Mouse (Mus musculus) thymus, adult 2 months (tissue): ENCODE results near the gene Phf2.

Experiments used
- CTCF ChIP-seq: fragments of 200-500 bp; IDR thresholded peaks from 2 replicates; pipeline ENCODE4 v1.5.1; 2012; ENCODE audit warnings: mild to moderate bottlenecking, control low read depth, low read length, moderate library complexity, borderline replicate concordance; ENCODE audit not compliant: control insufficient read depth, poor library complexity, insufficient read depth; ENCODE audit errors: extremely low read depth
- POLR2A ChIP-seq: fragments of 200-500 bp; IDR thresholded peaks from 2 replicates; pipeline ENCODE4 v1.6.1; 2012; ENCODE audit warnings: mild to moderate bottlenecking, low read length, control low read depth, moderate library complexity; ENCODE audit not compliant: control insufficient read depth, poor library complexity, insufficient read depth; ENCODE audit errors: extremely low read depth

DNA sequence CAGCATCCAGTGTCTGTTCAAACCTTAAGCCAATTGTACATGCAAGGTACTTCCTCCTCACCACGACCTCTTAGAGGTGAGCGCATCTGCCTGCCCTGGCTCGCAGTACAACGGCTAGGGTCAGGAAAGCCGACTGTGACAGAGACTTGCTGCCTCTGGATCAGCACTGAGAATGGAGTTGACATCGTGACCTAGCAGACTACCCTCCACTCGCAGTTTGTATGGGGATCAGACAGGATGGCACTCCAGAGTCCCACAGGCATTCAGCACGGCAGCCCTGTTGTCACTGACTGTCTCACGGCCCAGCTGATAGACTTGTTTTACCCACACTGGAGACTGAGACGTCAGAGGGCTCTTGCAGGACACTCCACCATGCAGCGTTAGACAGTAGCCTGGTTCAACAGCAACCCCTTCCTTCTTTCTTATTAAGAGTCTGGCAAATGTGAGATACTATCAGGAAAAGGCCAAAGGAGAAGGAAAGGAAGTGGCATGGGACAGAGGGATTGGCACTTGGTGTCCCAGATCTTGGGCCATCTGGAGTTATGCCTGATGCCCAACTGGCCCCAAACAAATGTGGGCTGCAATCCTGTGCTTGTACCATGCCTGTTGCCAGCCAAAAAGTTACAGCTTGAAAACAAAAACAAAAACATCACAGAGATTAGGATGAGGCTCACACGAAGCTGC lies 6.1 kb downstream of the Phf2 start:
- TF ChIP-seq CTCF (no peak), POLR2A (no peak)
